Mouse (Mus musculus) megakaryocyte-erythroid progenitor cell, adult 5 weeks (primary cell): ENCODE data around the gene Ankrd28. TPM values are rescaled to one million over a fixed set of nuclear protein-coding genes. Genes with fewer than 3 reads are reported as not detected.

ENCODE experiments used
- polyA plus RNA-seq: library from polyadenylated mRNA; stranded (reverse); fragments of >175 nt; gene quantifications from 2 replicates; pipeline ENCODE4 v1.2.3, GENCODE M21; 2012

Ankrd28 gene
- polyA plus RNA-seq, result 3.9 and 5.1 TPM in 2 replicates

GRCm38 (mm10) chr14:31830571-31831369 is at the start of gene Ankrd28:
TSS of gene Ankrd28 (minus strand) at chr14:31830651.

Other genes with a start within 250 kb of the Ankrd28 start
- 0.11 and 0.25 TPM in 2 replicates for gene Colq, start 239.3 kb downstream of the Ankrd28 start, polyA plus RNA-seq
- gene Gm49387, start 189.8 kb downstream of the Ankrd28 start, polyA plus RNA-seq, result not detected in 2 replicates
- gene Btd, start 189.6 kb downstream of the Ankrd28 start, polyA plus RNA-seq, result 4.8 and 6.4 TPM in 2 replicates
- gene Hacl1, start 189.4 kb downstream of the Ankrd28 start, polyA plus RNA-seq, result 1.7 and 2.7 TPM in 2 replicates
- not detected in 2 replicates for gene Galnt15, start 198.3 kb upstream of the Ankrd28 start, polyA plus RNA-seq